Mouse (Mus musculus): Measurements from ENCODE around the gene Srpk2.
"Not testable (repeated sequence)": the region's sequence is repeated elsewhere in the genome, so short reads cannot be mapped to it uniquely, and the experiment has no call there.

Srpk2 gene

DNA sequence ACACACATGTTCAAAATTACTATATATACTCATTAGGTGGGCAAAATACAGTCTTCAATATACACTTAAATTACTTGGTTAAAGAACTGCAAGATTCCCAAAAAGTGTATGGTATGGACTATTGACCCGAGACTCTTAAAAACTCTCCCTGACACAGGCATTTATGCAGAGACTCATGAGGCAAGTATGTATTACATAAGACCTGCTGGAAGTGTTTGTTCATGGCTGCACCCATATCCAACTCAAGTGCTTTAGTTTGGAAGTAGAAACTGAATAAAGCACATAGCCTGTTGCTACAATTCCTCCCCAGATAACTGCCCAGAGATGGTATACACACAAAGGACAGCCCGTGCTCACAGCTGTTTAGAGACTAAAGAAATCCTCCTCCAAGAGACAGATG, 123.2 kb downstream of the Srpk2 start:
- no peak for DNase-seq

DNA sequence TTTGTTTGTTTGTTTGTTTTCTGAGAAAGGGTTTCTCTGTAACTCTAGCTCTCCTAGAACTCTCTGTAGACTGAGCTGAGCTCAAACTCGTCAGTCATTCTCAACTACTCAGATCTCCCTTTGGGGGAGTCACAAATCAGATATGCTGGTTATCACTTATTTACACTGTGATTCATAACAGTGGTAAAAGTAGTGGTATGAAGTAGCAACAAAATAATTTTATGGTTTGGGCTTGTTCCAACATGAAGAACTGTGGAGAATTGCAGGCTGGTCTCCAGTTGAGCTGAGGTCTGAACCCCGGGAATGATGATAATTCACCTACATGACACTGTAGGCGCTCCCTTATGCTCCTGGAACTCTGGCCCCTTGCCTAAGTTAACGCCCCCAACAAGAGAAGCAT, 124.2 kb downstream of the Srpk2 start:
- DNase-seq = no peak

DNA sequence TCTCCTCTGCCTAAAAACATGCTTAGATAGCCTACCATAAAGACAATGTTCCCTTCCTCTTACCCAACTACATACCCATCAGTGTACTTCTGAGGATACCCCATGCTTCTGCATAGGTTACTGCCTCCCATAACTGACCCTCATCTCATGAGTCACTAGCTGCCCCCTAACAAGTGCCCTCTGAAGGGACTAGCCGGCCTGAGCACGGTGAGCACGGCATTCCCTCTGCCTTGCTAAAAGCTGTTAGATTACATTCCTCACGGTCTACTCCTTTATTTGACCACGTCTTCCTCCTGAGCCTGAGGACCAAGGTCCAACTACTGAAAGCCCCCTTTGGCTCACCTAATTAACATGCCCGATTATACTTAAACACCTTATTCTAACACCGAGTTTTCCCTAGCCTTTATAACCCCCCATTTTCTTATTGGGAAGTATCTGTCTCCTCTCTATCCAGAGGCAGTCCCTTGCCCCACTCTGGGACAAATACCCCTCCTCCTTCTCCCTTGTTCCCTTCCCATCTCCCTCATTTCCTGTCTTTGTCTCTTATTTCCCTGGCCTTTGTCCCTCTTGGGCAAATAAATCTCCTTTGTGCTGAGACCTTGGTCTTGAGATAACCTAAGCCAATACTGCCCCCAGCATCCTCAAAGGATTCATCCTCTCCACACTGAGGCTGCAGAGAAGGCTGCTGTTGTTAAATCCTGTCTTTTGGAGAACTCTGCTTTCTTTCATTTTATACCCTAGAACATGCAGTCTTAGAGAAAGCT, 128.2 kb downstream of the Srpk2 start:
- no peak for DNase-seq

DNA sequence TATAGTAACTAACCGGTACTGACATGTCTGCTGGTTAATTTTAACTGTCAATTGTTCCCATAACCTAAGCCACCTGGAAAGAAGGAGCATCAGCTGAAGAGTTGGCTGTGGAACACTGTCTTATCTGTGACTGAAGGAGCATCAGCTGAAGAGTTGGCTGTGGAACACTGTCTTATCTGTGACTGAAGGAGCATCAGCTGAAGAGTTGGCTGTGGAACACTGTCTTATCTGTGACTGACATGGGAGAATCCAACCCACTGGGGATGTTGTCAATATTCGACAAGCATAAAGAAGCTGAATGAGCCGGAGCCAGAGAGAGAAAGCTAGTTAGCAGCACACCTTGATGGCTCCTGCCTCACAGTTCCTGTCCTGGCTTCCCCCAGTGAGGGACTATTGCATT, 131.1 kb downstream of the Srpk2 start:
- not testable (repeated sequence) for DNase-seq

DNA sequence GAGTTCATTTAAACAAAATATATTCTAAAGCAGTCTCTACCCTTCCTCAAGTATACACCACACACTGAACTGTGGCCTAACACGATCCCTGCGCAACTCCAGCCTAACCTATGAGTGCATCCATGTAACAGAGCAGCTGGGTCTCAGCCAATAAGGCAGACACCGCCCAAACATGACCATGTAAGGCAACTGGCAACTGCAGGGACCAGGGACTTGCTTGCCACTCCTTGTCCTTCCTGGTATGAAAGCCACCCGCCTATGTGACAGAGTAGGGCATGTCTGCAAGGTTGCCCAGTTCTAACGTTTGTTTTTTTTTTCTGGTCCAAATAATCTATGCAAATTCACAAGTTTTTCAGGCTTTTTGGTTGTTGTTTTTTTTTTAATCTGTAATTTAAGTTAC, 132.7 kb downstream of the Srpk2 start:
- no peak for DNase-seq

DNA sequence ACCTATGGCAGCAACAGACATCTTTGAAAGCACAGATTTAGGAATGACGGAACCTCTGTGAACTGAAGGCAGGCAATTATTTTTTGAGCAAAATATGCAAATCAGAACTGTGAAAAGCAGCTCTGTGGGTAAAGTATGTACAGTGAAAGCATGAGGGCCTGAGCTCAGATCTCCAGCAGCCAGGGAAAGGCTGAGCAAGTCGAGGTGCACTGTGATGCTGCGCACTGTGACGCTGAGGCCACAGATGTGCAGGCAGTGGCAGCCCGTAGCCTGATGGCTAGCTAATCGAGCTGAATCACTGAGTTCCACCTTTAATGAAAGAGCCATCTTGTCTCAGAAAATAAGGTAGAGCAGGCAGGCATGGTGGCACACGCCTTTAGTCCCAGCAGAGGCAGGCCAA, 148.7 kb downstream of the Srpk2 start:
- no peak for DNase-seq

DNA sequence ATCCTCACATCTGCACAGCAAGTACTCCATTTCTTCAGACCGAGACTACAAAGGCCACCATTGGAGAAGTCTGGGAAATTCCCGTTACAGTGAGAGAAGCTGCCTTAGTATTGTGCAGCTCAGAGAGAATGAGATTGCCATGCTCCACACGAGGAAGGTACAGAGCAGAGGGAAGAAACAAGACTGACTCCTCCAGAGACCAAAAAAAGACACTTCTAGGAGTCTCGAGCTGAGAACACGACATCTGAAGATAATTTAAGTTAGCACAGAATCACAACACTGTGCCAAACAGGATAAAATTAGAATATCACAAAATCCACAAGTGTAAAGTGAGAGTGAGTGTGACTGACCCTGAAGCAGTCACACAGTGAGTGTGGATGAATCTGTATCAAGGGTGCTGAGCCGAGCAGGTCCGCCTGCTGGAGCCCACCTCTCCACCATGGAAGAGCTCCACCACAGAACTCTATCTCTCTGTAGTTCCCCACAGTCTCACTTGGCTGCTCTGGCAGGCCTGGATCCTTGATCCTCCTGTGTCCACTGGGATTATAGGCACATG, 152.8 kb downstream of the Srpk2 start:
- no peak for DNase-seq

DNA sequence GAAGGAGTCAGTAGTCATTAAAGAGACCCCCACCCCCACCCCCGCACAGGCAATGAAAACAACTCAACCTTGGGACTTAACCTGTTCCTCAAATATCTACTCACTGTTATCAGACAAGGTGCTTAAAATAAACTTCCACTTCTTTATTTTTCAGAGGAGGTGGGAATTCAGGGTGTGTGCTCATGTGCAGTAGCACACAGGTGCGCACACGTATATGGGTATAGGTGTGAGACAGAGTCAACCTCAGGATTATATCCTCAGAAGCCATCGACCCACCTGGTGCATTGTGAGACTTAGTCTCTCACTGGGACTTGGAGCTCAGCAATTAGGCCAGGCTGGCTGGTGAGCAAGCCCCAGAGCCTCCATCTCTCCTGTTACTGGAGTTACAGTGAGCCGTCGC, 153.3 kb downstream of the Srpk2 start:
- no peak for DNase-seq

DNA sequence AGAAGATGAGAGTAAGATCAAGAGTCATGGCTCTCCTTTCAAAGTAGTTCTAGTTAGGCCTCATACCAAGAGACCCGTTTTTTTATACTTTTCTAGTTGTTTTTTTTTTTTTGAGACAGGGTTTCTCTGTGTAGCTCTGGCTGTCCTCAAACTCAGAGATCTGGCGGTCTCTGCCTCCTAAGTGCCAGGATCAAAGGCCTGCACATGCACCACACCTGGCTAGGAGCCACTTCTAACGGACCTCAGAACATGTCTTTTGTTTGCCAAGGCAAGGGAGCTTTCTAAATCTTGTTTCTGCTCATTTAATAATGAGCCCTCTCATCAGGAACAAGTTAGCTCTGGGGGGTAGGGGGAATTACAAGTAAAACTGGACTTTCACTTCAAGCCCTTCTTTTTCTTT, 159.8 kb downstream of the Srpk2 start:
- no peak for DNase-seq

DNA sequence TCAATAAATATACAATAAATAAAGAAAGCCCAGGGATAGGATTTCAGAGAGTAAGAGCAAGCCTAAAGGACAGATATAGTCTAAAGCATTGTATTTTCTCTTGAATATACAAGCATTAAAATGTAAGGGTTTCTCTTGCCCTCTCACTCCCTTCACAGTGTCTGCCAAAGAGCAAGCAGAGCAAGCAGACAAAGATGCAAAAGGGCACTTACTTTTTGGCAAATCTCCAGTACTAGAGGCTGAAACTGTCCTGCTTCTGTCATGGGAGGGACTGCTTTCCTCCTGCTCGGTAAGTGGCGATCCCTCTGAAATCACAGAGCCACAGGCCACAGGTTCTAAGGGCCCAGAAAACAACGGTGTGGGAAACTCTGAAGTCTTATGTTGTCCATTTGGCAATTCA, 160.5 kb downstream of the Srpk2 start:
- DNase-seq = no peak

DNA sequence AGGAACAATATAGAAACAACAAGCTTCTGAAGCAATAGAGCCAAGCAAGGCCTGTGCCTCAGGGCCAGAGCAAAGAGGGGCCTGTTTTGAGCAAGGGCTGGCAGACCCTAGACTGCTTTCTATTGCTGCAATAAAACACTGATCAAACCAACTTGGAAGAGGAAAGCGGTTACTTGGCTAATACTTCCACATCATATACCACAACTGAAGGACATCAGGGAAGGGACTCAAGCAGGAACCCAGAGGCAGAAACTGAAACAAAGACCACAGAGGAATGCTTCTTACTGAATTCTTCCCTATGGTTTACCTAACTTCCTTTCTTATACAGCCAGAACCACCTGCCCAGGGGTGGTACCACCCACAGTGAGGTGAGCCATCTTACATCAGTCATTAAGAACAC, 162.8 kb downstream of the Srpk2 start:
- no peak for DNase-seq

DNA sequence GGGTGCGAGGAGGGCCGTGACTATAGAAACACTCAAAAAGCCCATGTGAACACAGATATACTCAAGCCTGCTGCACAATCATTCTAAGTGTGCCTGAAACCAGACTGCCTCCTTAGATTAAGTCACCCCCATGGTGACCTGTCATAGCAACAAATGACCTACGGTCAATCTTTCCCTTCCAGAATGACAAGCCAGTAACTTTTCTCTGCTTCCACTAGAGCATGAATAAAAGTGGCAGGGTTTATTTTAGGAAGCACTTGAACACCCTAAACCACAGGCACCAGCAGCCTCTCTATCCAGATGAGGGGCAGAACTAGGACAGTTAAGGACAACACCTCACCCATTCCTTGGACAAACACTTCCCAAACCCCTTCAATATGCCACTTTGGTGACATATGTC, 164.7 kb downstream of the Srpk2 start:
- no peak for DNase-seq

DNA sequence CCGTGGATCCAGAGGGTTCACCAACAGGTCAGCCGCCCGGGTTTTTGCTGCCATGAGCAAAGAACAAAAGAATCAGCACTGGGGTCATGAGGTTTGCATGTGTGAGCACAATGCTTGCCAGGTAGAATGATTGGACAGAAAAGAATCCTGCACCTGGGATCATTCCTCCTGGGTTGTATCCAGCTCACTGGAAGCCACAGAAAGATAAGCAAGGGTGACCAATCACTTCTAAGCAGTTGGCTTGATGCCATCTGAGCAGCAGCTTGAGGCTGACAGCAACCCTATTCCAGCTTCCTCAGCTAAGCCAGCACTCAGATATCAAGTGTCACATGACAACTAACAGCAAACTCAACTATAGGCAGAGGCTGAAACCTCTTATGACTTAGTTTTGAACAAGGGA, 165.7 kb downstream of the Srpk2 start:
- peak in 1 of 2 experiments; percentile 10 for DNase-seq

DNA sequence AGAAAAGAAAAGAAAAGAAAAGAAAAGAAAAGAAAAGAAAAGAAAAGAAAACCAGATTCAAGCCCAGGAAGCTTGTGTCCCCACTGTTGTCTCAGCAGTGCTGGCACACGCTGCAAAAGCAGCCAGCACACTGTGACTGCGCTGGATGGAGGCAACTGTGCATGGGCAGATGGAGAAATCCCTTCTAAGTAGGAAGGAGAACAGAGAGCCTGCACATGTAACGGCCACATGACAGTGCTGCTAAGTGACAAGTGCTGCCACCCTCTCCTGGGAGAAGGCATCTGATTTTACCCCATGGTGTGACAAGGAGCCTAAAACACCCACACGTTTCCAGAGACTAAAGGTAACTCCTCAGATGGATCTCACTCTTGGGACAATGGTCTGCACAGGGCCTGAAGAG, 166.6 kb downstream of the Srpk2 start:
- DNase-seq = no peak

DNA sequence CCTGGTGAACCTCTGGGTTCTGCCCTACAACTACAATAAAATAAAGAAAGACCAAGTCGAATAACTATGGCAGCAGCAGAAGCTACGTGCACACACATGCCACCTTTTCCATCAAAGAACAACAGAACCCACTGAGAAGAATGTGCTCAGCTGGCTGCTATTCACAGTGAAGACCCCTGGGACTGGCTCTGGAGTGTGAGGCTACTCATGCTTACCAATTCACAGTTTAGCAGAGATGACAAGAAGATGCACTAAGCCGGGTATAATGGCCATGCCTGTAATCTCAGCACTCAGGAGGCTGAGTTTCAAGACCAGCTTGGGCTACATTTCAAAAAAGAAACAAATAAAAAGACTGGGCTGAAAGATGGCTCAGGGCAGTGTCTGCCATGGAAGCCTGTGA, 167.5 kb downstream of the Srpk2 start:
- no peak for DNase-seq

DNA sequence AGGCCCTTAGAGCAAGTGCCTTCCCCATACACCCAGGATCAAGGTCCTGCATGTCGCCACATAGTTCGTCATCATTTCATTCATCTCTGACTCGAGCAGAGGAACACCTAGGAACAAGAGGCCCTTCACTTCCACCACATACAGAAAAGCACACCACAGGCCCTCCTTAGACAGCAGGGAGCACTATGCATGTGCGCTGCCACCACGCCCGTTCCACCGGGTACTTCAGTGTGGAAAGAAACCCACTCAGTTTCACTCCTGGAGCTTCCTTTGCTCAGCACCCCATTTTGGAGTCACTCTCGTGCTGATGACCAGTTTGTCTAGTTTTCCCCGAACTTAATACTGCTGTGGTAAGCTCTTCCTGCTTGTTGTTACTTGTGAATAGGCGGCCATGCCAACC, 169.4 kb downstream of the Srpk2 start:
- DNase-seq = no peak

DNA sequence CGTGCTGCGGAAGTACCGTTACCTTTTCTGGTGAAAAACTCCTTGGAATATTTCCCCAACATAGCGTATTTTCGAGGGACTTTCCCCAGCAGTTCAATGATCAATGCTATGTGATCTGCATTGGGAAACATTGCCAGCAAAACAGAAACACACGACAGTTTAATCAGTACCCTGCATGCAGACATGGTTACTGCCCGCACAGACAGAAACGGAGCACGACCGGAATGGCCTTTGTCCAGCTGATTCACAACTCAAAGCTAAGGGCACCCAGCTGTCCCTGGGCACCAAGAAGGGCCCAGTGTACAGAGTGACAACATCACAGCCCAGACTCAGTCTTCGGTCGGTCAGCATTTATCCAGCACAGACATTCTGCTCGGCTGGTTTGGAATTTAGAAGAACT, 170.9 kb downstream of the Srpk2 start:
- DNase-seq = peak; percentile 34 to 43

DNA sequence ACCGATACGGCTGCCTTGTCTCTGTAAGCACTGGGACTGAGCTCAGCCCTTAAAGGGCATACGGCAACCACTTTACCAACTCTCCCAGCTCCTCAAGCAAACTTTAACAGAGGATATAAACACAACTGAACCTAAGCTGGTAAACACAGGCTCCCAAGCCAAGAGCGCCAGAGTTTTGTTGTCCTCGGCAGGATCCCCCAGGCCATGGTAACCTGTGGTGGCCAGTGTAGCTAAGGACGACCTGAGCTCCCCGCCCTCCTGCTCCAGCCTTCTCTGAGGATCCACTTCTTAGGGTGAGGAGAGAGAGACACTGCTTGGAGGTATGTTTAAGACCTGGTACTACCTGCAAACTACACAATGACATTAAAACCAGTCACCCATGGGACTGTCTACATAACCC, 171.9 kb downstream of the Srpk2 start:
- no peak for DNase-seq

DNA sequence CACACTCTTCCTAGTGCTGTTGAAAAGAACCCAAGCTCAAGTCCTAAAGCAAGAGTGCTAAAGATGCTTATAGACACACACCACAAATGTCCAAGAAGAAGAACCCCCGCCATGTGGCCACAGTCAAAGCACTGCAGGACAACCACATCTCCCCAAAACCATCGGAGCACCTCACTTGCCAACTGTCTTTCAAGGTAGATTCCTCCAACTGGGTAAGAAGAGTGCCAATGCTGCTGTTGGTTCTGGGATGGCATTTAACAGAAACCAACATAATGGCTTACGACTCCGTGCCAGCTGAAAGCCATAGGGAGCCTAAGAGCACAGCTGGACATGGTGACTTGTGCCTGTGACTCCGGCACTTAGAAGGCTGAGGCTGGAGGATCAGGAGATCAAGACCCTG, 173.0 kb downstream of the Srpk2 start:
- DNase-seq = no peak

DNA sequence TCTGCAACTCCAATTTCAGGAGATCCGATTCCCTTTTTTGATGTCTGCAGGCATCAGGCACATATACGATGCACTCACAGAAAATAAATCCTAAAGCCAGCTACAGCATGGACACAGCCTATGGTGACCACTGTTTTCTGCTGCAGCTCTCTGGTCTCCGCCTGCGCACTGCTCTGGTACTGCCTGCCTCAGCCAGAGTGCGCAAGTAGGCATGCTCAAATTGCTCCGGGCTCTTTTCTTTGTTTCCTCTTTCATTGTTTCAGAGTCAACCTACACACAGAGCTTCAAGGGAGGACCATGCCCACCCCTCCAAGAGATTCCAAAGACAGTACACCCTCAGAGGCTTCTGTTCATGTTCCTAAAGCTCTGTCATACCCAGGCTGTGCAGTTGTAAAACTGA, 175.8 kb downstream of the Srpk2 start:
- no peak for DNase-seq

DNA sequence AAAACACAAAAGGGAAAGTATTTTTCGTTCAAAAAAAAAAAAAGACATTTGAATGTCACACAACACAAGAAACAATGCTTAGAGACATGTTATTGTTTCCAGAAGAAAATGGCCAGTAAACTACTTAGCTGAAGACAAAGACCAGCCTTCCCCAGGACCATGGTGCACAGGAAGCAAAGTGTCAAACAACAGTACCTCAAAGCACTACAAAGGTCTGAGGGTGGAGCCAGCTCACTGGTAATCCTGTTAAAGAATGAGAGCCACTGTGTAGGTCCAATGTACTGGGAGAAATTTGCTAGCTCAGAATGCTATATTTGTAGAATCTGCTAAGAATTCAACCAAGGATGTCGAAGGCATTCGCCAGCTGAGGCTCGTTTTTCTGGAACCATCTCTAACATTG, 177.2 kb downstream of the Srpk2 start:
- no peak for DNase-seq

DNA sequence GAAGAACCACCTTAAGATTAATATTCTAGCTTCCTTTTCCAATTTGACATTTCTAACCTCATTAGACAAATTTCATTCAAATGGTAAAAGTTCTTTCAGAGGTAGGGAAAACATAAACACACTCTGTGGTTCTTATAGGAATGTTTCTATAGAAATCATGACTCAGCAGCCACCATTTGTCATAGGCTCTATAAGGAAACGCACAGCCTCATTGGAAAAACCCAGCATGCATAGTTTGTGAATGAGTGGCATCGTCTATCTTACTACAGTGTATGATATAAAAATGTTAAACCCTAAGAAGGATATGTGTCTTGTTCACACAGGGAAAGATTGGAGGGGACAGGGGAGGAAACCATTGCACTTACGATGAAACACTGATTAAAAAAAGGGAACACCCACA, 178.8 kb downstream of the Srpk2 start:
- no peak for DNase-seq

DNA sequence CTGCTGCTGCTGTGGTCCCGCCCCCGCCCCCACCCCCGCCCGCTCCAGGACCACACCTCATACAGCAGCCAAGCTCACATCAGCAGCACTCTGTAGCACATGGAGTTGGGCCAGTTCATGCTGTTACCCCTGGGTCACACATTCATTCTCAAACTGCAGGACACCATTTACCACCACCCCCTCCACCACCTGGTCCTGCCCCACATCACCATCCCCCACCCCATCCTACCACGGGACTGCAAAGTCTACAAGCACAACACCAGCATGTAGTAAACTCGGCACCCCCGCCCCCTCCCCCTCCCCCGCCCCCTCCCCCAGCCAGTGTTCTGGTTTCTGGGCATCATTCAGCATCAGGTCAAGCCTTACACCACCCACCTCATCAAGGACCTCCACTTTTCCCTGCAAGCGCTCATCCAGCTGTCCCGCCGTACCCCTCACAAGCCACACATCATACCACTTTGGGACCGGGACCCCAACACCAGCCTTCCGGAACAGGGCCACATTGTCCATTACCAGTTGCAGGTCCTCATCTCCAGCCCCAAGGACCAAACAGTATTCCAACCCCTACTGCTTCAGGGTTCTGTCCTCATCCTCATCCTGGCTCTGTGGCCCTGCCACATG, 182.0 kb downstream of the Srpk2 start:
- DNase-seq = no peak

DNA sequence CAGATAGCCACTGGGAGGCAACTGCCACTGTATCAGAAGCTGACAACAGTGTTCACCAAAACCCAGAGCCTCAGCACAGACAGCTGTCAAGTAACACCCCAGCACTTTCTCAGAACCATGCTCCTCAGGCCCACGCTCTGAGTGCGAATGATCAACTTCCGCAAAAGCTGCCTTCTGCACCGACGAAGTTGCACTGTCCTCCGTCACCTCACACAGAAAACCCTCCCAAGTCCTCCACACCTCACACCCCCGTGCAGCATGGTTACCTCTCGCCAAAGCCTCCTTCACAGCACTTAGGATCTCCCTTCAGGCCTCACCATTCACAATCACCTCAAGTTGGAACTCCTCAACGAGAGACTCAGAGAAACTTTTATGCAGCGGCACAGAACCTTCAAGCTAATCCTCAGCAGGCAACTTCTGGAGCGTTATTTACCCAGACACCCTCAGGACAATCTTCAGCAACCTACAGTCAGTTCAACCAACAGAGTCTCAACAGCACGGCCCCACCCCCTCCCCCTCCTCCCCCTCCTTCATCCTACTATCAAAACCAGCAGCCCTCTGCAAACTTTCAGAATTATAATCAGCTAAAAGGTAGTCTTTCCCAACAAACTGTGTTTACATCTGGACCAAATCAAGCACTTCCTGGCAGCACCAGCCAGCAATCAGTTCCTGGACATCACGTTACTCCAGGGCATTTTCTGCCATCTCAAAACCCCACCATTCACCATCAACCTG, 182.7 kb downstream of the Srpk2 start:
- no peak for DNase-seq

Measured in kidney, adult 8-10 months (tissue).